Mouse (Mus musculus) gastrocnemius, adult 2 months (tissue): ENCODE results near the gene Il11ra1. TPM values are rescaled to one million over a fixed set of nuclear protein-coding genes. Genes with fewer than 3 reads are reported as not detected.

Experiments used
- DNase-seq: peaks from one replicate; pipeline ENCODE4 v3.0.0; 2022
- H3K27ac ChIP-seq: fragments of 200-600 bp; 2 replicates; pipeline ENCODE4 v1.8.1; 2022; ENCODE audit warnings: mild to moderate bottlenecking
- H3K4me3 ChIP-seq: fragments of 200-600 bp; 2 replicates; pipeline ENCODE4 v1.8.1; 2022; ENCODE audit warnings: mild to moderate bottlenecking, moderate library complexity
- CTCF ChIP-seq: fragments of 200-600 bp; IDR thresholded peaks from 2 replicates; pipeline ENCODE4 v1.8.1; 2022; ENCODE audit warnings: antibody characterized with exemption, mild to moderate bottlenecking, moderate library complexity
- intact Hi-C: fragments of 180-260 bp; cut with DNase I; formaldehyde crosslinking; loops from one replicate; pipeline ENCODE4 v1.15.1; 2025
- total RNA-seq, 2 experiments: library from RNA; stranded (reverse); gene quantifications; 2 replicates each; pipeline ENCODE4 v1.2.3; 2021

Gene Il11ra1
- total RNA-seq, 2 experiments from 2014 or later: 33.3 to 73.4 TPM

DNA sequence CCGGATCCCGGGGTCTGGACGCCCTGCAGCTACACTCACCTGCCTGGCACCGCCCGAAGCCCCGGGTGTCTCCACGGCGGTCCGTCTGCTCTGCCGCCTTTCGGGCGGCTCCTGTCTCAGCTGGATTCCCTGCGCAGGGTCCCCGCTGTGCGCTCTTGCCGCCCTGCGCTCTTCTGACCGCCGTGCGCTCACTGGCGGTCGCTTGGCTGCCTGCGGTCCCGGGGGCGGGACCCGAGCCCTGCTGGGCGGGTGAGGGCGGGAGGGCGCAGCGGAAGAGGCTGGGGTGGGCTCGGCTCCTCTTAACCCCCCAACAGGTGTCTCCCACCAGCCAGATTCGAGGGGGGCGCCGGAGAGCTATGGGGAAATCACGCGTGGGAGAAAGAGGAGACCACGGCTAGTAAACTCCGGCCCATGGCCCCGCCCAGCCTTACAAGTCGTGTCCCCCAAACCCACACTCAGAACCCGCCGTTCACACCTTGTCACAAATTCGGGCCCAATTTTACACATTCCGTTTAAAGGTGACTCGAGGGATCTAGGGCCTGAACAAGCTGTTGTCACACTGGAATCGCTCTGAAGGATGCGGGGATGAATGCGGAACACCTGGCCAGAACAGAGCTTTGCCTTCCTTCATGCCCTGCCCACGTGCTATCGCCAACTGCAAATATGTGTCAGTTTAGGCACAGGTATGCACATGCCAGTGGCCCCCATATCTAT lies 31.4 kb downstream of the Il11ra1 start, which contains the start of gene Arid3c:
Gene Arid3c, minus strand, starts transcription at position 91 of the 714 bp plus-strand sequence.
- H3K4me3 ChIP-seq: peak within 1 kb of the TSS; percentile 64
- no peak within 1 kb of the TSS for H3K27ac ChIP-seq
- no peak for DNase-seq
- intact Hi-C loops: no loop called here
- TF ChIP-seq CTCF: no peak

DNA sequence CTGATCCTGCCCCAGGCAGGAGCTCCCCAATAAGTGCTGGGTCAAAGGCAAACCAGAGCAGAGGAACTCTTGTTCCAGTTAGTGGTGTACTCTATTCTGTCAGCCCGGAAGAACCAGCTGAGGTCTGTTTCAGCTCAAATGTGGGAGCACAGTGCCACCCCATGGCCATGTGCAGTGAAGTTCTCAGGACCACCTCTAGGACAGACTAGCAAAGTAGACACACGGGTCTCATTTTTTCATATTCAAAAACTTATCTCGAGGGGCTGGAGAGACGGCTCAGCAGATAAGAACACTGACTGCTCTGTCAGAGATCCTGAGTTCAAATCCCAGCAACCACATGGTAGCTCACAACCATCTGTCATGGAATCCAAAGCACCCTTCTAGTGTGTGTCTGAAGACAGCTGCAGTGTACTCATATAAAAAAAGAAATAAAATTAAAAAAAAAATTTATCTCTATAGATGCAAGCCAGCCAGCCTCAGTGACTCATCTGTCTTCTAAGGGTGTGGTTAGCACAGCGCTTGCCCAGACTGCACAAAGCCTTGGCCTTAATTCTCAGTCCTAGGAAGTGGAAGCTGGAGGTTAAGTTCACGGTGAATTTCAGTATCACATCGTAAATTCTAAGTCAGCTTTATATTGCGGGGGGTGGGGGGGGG lies 37.9 kb downstream of the Il11ra1 start:
- intact Hi-C loops: loop anchor here (1.0 kb wide), 1 partner anchor 23 kb away; no protein-coding TSS in a partner anchor
- DNase-seq: peak; percentile 80
- H3K4me3 ChIP-seq: no peak overlapping the region
- peak; percentile 88 for TF ChIP-seq CTCF
- peak overlapping the region; percentile 65 for H3K27ac ChIP-seq

DNA sequence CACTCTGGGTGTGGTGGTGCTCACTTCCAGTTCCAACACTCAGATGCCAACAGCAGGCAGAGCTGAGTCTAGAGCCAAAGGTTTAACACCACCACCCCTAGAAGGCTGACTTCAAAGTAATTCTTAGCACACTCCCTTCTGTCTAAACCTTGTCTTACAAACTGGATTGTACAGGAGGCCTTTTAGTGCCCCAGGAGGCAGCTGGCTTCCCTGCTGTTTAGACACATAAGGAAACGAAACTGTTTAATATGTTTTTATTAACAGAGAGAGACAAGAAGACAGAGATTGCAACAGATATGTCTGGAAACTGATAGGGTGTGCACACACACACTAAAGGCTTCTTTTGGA lies 38.4 kb downstream of the Il11ra1 start:
- TF ChIP-seq CTCF: no peak
- Histone ChIP-seq H3K27ac (peak overlapping the region; percentile 28), H3K4me3 (no peak overlapping the region)
- intact Hi-C loops: no loop called here
- no peak for DNase-seq

DNA sequence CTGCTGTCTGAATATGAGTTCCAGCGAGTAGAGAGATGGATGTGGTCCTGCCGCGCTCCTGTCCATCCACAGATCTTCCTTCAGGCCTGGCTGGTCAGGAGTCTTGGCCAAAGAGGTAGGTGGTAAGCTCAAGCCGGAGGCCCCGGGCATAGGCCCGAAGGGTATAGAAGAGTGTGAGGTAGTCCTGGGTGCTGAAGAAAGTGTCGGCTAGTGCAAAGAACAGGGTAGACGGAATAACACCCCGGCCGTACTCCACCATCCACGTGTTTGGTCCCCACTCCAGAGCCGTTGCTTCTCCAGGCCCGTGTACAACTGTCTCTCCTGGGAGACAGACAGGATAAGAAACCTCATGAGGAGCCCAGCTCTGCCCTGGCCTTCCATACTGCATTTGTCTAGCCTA lies 39.5 kb downstream of the Il11ra1 start:
- TF ChIP-seq CTCF: no peak
- Histone ChIP-seq H3K27ac (no peak overlapping the region), H3K4me3 (peak overlapping the region; percentile 93; the same call in 1 of the 2 replicates)
- intact Hi-C loops: no loop called here
- no peak for DNase-seq

DNA sequence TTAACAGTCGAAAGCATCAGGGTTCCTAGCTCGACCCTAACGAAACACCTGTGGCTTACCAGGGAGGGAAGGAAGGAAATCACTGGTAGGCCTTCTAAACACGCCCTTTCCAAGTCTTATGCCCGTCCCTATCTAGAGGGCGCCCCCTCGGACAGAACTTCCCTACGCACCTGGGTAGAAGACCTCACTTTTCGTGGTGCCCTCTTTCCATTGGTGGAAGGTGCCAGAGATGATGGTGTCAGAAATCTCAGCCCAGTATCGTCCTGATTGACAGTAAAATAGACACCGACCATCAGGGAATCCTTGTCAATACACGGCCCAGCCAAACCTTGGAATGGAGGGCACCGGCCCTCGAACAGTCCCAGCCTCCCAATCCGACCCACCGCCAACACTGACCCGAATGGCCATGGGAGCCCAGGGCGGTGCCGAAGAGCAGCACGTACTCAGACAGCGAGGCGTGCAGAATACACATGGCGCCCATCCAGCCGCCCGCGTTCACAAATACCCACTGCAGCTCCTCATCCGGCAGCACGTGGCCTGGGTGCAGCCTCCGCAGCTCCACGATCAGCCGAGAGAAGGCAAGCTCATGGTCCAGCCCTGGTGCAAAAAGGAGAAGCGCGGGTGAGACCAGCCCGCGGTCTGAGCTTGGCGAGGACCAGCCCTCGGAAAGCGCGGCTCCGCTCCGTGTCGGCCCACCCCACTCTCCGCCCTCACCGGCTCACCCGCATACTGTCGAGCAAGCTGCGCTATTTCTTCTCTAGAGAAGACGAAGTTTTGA lies 40.8 kb downstream of the Il11ra1 start:
- no peak for TF ChIP-seq CTCF
- Histone ChIP-seq H3K4me3 (peak overlapping the region; percentile 93), H3K27ac (peak overlapping the region; percentile 93)
- intact Hi-C loops: no loop called here
- DNase-seq: peak; percentile 83

DNA sequence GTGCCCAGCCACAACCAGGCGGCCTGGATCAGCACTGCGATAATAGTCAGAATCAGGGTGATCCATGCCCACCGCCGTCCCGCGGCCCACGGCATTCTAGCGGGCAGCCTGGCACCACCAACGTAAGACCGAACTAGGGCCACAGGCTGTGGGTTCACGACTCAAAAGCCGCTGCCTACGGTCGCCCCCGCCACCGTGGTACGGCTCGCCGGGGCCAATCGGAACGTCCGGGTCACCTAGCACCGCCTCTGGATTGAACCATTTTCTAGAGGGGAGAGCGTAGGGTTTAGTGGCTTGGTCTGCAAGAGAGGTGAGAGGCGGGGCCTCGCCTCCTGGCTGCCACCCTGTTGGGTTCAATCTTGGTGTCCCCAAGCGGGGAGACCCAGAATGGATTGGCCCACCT lies 41.4 kb downstream of the Il11ra1 start:
- Histone ChIP-seq H3K27ac (peak overlapping the region; percentile 93), H3K4me3 (peak overlapping the region; percentile 93)
- TF ChIP-seq CTCF: peak; percentile 29; the same call in 1 of the 2 replicates
- intact Hi-C loops: no loop called here
- DNase-seq: peak; percentile 94

DNA sequence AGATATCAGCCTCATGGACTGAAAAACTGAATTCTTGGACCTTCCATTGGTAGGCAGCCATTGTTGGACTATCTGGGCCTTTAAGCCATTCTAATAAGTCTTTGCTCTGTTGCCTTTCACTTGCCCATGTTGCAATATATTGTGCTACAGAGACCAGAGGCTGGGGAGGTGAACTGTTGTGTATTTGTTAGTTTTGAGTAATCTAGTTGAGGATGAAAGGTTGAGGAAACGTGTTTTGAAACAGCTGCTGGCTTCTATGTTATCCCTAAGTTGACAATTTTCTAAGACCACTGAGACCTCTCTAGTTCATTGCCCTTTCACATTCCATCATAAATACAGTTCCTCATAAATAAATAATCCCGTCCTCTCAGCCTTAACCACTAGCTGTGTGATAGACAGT lies 44.3 kb downstream of the Il11ra1 start:
- intact Hi-C loops: no loop called here
- no peak for TF ChIP-seq CTCF
- H3K4me3 ChIP-seq: no peak overlapping the region
- H3K27ac ChIP-seq: no peak overlapping the region
- no peak for DNase-seq

DNA sequence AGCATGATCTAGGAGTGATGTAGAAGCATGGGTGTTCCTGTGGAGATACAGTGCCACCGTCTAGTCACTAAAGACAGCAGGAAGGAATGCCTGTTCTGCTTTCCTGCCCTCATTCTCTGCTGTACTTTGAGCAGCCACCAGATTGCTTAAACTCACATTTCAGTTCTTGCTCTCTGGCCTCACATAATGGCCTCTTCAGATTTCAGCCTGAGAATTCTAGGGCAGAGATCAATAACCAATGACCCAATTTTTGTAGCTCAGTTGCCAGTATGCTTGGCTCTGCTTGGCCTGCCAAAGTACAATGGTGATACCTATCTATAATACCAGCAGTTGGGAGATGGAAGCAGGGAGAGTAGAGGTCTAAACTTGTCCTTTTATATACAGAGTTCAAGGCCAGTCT lies 45.2 kb downstream of the Il11ra1 start:
- Histone ChIP-seq H3K27ac (no peak overlapping the region), H3K4me3 (no peak overlapping the region)
- intact Hi-C loops: no loop called here
- no peak for TF ChIP-seq CTCF
- DNase-seq: no peak

DNA sequence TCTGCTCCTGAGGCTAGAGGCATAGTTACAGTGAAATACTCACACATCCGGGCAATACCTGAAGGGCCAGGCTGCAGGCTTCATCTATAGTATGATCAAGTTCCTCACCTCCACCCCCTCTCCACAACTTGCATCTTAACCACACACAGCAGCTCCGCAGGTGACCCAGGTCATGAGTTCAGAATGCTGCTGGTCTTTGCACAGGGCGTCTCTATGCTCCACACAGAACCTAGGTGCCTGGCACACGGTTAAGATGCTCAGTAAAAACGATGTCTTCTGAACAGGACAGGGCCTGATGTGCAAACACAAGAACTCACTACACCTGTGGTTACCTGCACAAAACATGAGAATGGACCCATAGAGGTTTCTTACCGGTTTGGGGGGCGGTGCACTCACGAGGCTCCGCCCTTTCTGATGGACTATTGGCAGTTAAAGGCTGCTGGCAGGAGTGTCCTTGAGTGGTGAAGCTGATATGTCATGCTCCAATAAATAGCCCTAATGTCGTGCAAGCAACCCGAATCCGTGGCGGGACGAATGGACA lies 55.1 kb downstream of the Il11ra1 start, which contains the start of gene Galt:
Gene Galt, plus strand, starts transcription at position 432 of the 541 bp plus-strand sequence.
- intact Hi-C loops: loop anchor here (10.0 kb wide), 1 partner anchor 1200 kb away; no protein-coding TSS in a partner anchor
- H3K27ac ChIP-seq: peak within 1 kb of the TSS; percentile 97
- no peak for DNase-seq
- H3K4me3 ChIP-seq: peak within 1 kb of the TSS; percentile 92
- no peak for TF ChIP-seq CTCF

DNA sequence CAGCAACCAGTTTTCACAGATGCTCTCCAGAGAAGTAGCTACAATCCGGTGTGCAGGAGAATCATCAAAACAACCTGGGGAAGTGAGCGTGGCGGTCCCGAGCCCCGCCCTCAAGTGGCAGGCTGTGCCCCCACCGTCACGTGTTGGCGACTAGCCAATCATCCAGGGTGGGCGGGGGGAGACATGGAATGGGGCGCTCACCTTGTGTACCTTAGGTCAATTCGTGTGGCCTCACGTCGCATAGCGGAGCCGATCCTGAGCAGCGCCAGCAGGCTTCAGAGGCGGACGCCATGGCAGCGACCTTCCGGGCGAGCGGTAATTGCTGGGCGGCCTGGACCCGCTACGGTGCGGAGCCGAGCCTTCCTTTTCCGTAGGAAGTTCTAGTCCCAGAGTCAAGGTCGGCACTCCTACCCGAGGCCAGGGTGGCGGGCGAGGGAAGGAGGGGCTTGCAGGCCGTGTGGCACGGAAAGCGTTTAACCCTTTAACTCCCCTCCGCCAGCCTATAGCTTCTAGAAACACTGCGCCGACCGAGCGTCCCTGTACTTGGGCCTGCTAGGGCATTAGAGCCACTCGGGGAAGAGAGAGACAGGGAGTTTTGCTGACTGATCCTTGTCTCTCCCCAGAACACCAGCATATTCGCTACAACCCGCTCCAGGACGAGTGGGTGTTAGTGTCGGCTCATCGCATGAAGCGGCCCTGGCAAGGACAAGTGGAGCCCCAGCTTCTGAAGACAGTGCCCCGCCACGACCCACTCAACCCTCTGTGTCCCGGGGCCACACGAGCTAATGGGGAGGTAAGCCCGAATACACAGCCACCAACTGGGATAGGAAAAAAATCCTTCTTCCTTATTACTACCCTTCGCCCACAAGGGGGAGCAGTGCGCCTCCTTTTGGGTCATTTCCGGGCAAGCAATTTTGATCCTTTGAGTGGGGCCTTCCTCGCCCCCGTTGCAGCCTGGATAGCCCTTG lies 55.8 kb downstream of the Il11ra1 start, which contains the start of gene Sigmar1:
Gene Sigmar1, minus strand, starts transcription at position 820 of the 968 bp plus-strand sequence.
- H3K27ac ChIP-seq: peak within 1 kb of the TSS; percentile 97
- intact Hi-C loops: loop anchor here (10.0 kb wide), 1 partner anchor 1199 kb away; no protein-coding TSS in a partner anchor
- peak within 1 kb of the TSS; percentile 92 for H3K4me3 ChIP-seq
- DNase-seq: peak; percentile 87
- TF ChIP-seq CTCF: peak; percentile 88; the same call in 1 of the 2 replicates

DNA sequence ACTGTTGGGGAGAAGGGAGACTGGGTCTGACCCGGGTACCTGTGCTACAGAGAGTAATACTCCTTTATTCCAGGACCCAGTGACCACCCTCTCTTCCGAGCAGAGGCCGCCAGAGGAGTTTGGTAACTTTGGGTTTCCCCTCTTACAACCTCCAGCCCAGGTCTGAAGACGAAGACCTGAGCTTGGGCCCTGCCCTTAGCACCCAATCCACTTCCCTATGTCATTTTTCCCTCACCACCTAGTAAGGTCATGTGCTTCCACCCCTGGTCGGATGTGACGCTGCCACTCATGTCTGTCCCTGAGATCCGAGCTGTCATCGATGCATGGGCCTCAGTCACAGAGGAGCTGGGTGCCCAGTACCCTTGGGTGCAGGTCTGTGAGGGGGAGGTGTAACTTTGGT lies 56.7 kb downstream of the Il11ra1 start:
- no peak for TF ChIP-seq CTCF
- intact Hi-C loops: loop anchor here (10.0 kb wide), 1 partner anchor 1198 kb away; no protein-coding TSS in a partner anchor
- Histone ChIP-seq H3K27ac (peak overlapping the region; percentile 97), H3K4me3 (peak overlapping the region; percentile 92)
- DNase-seq: no peak
